Mouse (Mus musculus) CD4-positive, CD25-positive, alpha-beta regulatory T cell, adult 4 months (primary cell): Measurements from ENCODE around the gene Pithd1. TPM values are rescaled to one million over a fixed set of nuclear protein-coding genes. Genes with fewer than 3 reads are reported as not detected.

Experiments used
- ATAC-seq: one replicate; pipeline ENCODE4 v1.8.0; 2017
- polyA plus RNA-seq, 2 experiments: library from polyadenylated mRNA; unstranded; fragments of 100-300 nt; shearing (Covaris generic); gene quantifications; one replicate each; pipeline ENCODE4 v1.2.1; 2017

The Pithd1 gene
- polyA plus RNA-seq, 2 experiments from 2014 or later: 9.3 to 9.7 TPM

GRCm38 (mm10) chr4:135926861-135927260 lies 60.2 kb downstream of the Pithd1 start:
- ATAC-seq: no peak

DNA sequence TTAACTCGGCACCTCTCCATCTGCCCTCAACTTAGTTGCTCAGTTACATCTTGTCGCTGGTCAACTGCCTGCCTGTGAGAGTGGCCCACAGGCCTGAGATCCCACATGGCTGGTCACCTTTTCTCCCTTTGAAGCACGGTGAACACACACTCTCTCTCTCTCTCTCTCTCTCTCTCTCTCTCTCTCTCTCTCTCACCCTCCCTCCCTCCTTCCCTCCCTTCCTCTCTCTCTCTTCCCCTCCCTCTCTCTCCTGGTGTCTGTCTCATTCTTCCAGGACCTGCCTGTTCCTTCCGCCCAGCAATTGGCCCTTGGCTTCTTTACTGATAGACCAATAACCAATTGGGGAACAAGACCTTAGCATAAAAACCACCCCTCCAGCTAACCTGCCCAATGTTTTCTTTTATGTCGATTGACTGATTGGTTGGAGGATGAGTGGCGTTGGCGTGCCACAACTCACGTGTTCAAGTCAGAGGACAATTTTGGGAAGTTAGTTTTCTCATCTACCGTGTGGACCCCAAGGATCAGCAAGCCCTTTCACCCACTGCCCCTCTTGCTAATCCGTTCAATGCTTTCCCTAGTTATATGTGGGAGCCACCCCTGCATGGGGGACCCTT lies 60.8 kb downstream of the Pithd1 start:
- ATAC-seq: no peak

Other genes with a start within 250 kb of the Pithd1 start
- gene Myom3, start 227.5 kb downstream of the Pithd1 start, polyA plus RNA-seq: not detected
- gene Srsf10, start 131.5 kb downstream of the Pithd1 start, polyA plus RNA-seq: 100 to 1,000 TPM; 195 to 208 TPM
- gene Pnrc2, start 113.4 kb downstream of the Pithd1 start, polyA plus RNA-seq: 100 to 1,000 TPM; 206 to 221 TPM
- 10 to 100 TPM in 1 of 2 experiments, 1 to 10 TPM in 1; 7.5 to 17.0 TPM for gene Cnr2, start 91.9 kb downstream of the Pithd1 start, polyA plus RNA-seq
- gene Fuca1, start 66.5 kb downstream of the Pithd1 start, polyA plus RNA-seq: 10 to 100 TPM; 83.9 to 95.9 TPM
- gene Hmgcl, start 40.8 kb downstream of the Pithd1 start, polyA plus RNA-seq: 100 to 1,000 TPM in 1 of 2 experiments, 10 to 100 TPM in 1; 73.7 to 104 TPM
- 10 to 100 TPM; 16.2 to 24.8 TPM for gene Gale, start 23.5 kb downstream of the Pithd1 start, polyA plus RNA-seq
- gene Lypla2, start 14.6 kb downstream of the Pithd1 start, polyA plus RNA-seq: 10 to 100 TPM; 63.0 to 72.0 TPM
- gene Eloa, start 34.5 kb upstream of the Pithd1 start, polyA plus RNA-seq: 10 to 100 TPM; 44.5 to 58.9 TPM
- 1,000 to 10,000 TPM in 1 of 2 experiments, 100 to 1,000 TPM in 1; 954 to 1,576 TPM for gene Rpl11, start 66.2 kb upstream of the Pithd1 start, polyA plus RNA-seq
- gene Id3, start 156.2 kb upstream of the Pithd1 start, polyA plus RNA-seq: 100 to 1,000 TPM; 388 to 433 TPM
- 10 to 100 TPM; 14.5 to 29.6 TPM for gene E2f2, start 185.1 kb upstream of the Pithd1 start, polyA plus RNA-seq
- gene Asap3, start 219.1 kb upstream of the Pithd1 start, polyA plus RNA-seq: not detected